ENCODE assay signal across 8 mouse cellular contexts in genomic region chr12:73909013-73909575, GRCm38 (mm10). TPM values are rescaled to one million over a fixed set of nuclear protein-coding genes. Genes with fewer than 3 reads are reported as not detected.
DNase-seq lines count a peak whose midpoint lies in the region; ATAC-seq lines count a peak whose summit lies in the region.

No protein-coding gene starts in this region.

- no peak overlapping the region for H3K27ac ChIP-seq in kidney, embryonic 16.5 days (ENCODE audit: low read length)
- peak overlapping the region; percentile 99 for H3K27ac ChIP-seq in hindbrain, embryonic 10.5 days
- peak overlapping the region; percentile 96; the same call in 1 of the 2 replicates for H3K27ac ChIP-seq in midbrain, embryonic 13.5 days

- H3K4me3 ChIP-seq in kidney, embryonic 16.5 days (ENCODE audit: low read length) = peak overlapping the region; percentile 99
- peak overlapping the region; percentile 93 for H3K4me3 ChIP-seq in hindbrain, embryonic 10.5 days
- H3K4me3 ChIP-seq in midbrain, embryonic 13.5 days (replicated peaks) = peak overlapping the region; percentile 94

- H3K4me1 ChIP-seq in kidney, embryonic 16.5 days (ENCODE audit: insufficient read depth, low read length) = peaks cover 16% of the 10 kb centered on the region; the same call in 1 of the 2 replicates
- peaks cover 25% of the 10 kb centered on the region for H3K4me1 ChIP-seq in hindbrain, embryonic 10.5 days (replicated peaks)
- H3K4me1 ChIP-seq in midbrain, embryonic 13.5 days (replicated peaks) = peaks cover 26% of the 10 kb centered on the region

- WGBS in kidney, embryonic 16.5 days = under 1% methylated on average over 6 of the region's 6 CpGs
- 13% methylated on average over 6 of the region's 6 CpGs for WGBS in hindbrain, embryonic 10.5 days
- 5% methylated on average over 6 of the region's 6 CpGs for WGBS in midbrain, embryonic 13.5 days

- no peak for DNase-seq in kidney, adult 18-20 months
- DNase-seq in NIH3T3 (ENCODE audit: low read depth) = peak; percentile 45
- no peak for DNase-seq in hindbrain, embryonic 10.5 days (ENCODE audit: low spot score)
- no peak for DNase-seq in gastrocnemius, postnatal 4 days (ENCODE audit: low spot score in 2 of 2)
- no peak for DNase-seq in cerebellum, postnatal 25 days

- no peaks in the 10 kb centered on the region for H3K9me3 ChIP-seq in kidney, embryonic 16.5 days (ENCODE audit: low read length)
- H3K9me3 ChIP-seq in hindbrain, embryonic 10.5 days = no peaks in the 10 kb centered on the region
- H3K9me3 ChIP-seq in midbrain, embryonic 13.5 days = no peaks in the 10 kb centered on the region

- ATAC-seq in kidney, embryonic 16.5 days (ENCODE audit: low FRiP score, low TSS enrichment) = no peak
- ATAC-seq in midbrain, embryonic 13.5 days = no peak
- ATAC-seq in granulocyte monocyte progenitor cell, adult 5-6 weeks (replicated peaks; ENCODE audit: poor library complexity, severe bottlenecking) = no peak

- peak overlapping the region; percentile 90 for H3K9ac ChIP-seq in kidney, embryonic 16.5 days (replicated peaks; ENCODE audit: low read length)
- H3K9ac ChIP-seq in midbrain, embryonic 13.5 days (replicated peaks) = peak overlapping the region; percentile 91

- H3K36me3 ChIP-seq in kidney, embryonic 16.5 days (ENCODE audit: insufficient read depth, low read length) = no peaks in the 10 kb centered on the region
- H3K36me3 ChIP-seq in hindbrain, embryonic 10.5 days = no peaks in the 10 kb centered on the region
- H3K36me3 ChIP-seq in midbrain, embryonic 13.5 days = no peaks in the 10 kb centered on the region

- no peaks in the 10 kb centered on the region for H3K27me3 ChIP-seq in kidney, embryonic 16.5 days (ENCODE audit: insufficient read depth, low read length)
- no peaks in the 10 kb centered on the region for H3K27me3 ChIP-seq in hindbrain, embryonic 10.5 days (ENCODE audit: insufficient read depth, poor library complexity, severe bottlenecking)
- H3K27me3 ChIP-seq in midbrain, embryonic 13.5 days = no peaks in the 10 kb centered on the region

- H3K4me2 ChIP-seq in kidney, embryonic 16.5 days (replicated peaks; ENCODE audit: low read depth, low read length) = peak overlapping the region; percentile 70
- peak overlapping the region; percentile 75 for H3K4me2 ChIP-seq in midbrain, embryonic 13.5 days (replicated peaks)

RNA-seq across cellular contexts. Expression of gene Hif1a, which starts 7.9 kb away (rescaled TPM):
- polyA plus RNA-seq in kidney, embryonic 16.5 days (2015; fragmentation: Nextera tagmentation; extraction: Ambion mirVana) = 70.5 and 73.6 TPM in 2 replicates
- polyA plus RNA-seq in hindbrain, embryonic 10.5 days (2016; fragmentation: Nextera tagmentation; extraction: Ambion mirVana) = 83.4 and 93.6 TPM in 2 replicates
- polyA plus RNA-seq in midbrain, embryonic 13.5 days (2015; fragmentation: Nextera tagmentation; extraction: Ambion mirVana) = 83.0 and 84.4 TPM in 2 replicates
- 10 to 100 TPM; 47.6 to 52.4 TPM for total RNA-seq in gastrocnemius, postnatal 4 days (2021)
- total RNA-seq in granulocyte monocyte progenitor cell, adult 5-6 weeks (2014; fragmentation: Nextera tagmentation) = 39.1 and 40.8 TPM in 2 replicates
- 69.5 and 82.0 TPM in 2 replicates for total RNA-seq in granulocyte monocyte progenitor cell, adult 5-6 weeks (2017)

RNA-seq across cellular contexts. Expression of gene Gm49321, which starts 28.4 kb away (rescaled TPM):
- 13.1 and 14.8 TPM in 2 replicates for polyA plus RNA-seq in kidney, embryonic 16.5 days (2015; fragmentation: Nextera tagmentation; extraction: Ambion mirVana)
- 14.2 and 16.3 TPM in 2 replicates for polyA plus RNA-seq in hindbrain, embryonic 10.5 days (2016; fragmentation: Nextera tagmentation; extraction: Ambion mirVana)
- 20.2 and 26.7 TPM in 2 replicates for polyA plus RNA-seq in midbrain, embryonic 13.5 days (2015; fragmentation: Nextera tagmentation; extraction: Ambion mirVana)
- total RNA-seq in gastrocnemius, postnatal 4 days (2021) = 1 to 10 TPM; 3.1 to 3.7 TPM
- total RNA-seq in granulocyte monocyte progenitor cell, adult 5-6 weeks (2014; fragmentation: Nextera tagmentation) = not detected in 2 replicates
- total RNA-seq in granulocyte monocyte progenitor cell, adult 5-6 weeks (2017) = 1.3 TPM in 1 of 2 replicates, not detected in the other

RNA-seq across cellular contexts. Expression of gene Snapc1, which starts 55.2 kb away (rescaled TPM):
- polyA plus RNA-seq in kidney, embryonic 16.5 days (2015; fragmentation: Nextera tagmentation; extraction: Ambion mirVana) = 22.3 and 22.8 TPM in 2 replicates
- 19.7 and 20.8 TPM in 2 replicates for polyA plus RNA-seq in hindbrain, embryonic 10.5 days (2016; fragmentation: Nextera tagmentation; extraction: Ambion mirVana)
- polyA plus RNA-seq in midbrain, embryonic 13.5 days (2015; fragmentation: Nextera tagmentation; extraction: Ambion mirVana) = 35.4 and 36.7 TPM in 2 replicates
- total RNA-seq in gastrocnemius, postnatal 4 days (2021) = 10 to 100 TPM in 1 of 2 experiments, 1 to 10 TPM in 1; 8.8 to 10.1 TPM
- 8.5 and 9.8 TPM in 2 replicates for total RNA-seq in granulocyte monocyte progenitor cell, adult 5-6 weeks (2014; fragmentation: Nextera tagmentation)
- total RNA-seq in granulocyte monocyte progenitor cell, adult 5-6 weeks (2017) = 6.2 and 16.9 TPM in 2 replicates
